Mouse (Mus musculus) 3134 (cell line): ENCODE results near the gene Ttll1.
A peak's percentile ranks its signal among the peaks of the same experiment; 100 is the strongest.

Experiments
- DNase-seq: peaks from one replicate; pipeline ENCODE4 v3.0.0-alpha.2; 2011; ENCODE audit warnings: low spot score; ENCODE audit not compliant: insufficient read length; ENCODE audit errors: extremely low read depth

Gene Ttll1

DNA sequence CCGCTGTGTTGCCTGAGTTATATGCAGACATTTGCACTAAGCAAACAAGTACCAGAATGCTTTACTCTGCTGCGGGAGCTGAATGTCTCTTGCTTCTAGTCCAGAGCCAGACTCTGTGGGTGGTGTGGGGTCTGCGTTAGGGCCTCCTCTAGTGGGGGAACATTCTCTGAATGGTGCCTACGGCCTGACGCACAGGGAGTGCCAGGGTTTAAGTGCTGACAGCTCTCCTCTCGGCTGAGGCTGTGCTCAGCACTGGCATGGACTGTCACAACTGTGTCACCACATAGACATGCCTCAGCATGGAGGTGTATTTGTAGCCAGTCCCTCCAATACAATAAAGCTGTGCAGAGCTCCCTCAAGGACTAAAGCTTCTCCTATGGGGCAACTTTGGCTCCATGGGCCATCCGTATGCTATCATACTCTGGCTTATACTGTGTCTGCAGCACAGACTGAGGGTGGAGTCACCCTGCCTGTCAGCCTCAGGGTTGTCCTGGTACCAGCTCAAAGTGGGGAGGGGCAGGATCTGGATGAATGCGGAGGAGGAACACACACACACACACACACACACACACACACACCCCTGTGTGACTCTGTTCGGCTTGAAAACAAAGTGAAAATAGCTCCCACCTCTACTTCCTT, 23.1 kb downstream of the Ttll1 start:
- no peak for DNase-seq

DNA sequence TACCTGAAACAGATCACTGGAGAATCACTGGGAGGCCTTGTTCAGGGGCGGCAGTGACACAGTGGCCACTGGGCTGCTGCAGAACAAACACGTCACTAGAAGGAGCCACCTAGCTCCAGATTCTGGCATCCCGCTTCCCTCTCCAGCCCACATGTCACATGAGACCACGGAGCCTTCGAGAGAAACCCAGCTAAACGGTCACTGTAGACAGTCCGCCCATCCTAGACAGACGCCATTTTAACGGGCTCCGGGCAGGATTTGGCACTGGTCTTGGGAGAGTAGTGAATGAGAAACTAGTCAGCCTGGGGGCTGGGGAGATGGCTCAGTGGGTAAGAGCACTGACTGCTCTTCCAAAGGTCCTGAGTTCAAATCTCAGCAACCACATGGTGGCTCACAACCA, 26.4 kb downstream of the Ttll1 start:
- DNase-seq, result no peak

DNA sequence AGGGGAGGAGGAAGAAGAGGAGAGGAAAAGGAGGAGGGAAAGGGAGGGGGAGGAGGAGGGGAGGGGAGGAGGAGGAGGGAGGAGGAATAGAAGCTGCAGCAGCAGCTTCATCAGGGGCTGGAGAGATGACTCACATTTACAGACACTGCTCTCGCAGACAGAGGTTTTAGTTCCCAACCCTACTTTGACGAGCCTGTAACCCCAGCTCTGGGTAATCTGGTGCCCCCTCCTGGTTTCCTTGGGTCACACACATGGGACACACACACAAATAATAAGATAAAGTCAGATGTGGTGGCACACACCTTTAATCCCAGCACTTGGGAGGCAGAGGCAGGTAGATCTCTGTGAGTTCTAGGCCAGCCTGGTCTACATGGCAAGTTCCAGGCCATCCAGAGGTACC, 27.2 kb downstream of the Ttll1 start:
- peak; percentile 64 for DNase-seq

DNA sequence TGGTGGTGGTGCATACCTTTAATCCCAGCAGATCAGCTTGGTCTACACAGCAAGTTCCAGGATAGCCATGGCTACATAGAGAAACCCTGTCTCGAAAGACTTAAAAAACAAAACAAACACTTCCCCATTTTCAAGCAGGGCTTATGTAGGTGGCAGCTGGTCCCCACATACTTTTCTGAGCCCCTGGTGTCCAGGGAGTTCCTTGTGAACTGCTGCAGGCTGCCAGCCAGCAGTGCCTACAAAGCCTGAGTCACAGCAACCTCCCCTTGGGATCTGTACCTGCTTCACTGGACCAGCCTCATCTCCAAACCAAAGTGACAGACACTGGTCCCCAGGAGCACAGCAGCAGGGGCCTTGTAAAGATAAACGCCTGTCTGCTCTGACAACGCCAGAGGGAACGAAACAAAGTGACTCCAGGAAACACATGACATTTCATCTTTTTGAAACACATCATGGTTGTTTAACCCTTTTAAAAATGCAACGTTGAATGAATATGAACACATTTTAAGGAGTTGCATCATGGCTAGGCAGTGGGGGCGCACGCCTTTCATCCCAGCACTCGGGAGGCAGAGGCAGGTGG, 28.0 kb downstream of the Ttll1 start:
- DNase-seq, result peak; percentile 43

DNA sequence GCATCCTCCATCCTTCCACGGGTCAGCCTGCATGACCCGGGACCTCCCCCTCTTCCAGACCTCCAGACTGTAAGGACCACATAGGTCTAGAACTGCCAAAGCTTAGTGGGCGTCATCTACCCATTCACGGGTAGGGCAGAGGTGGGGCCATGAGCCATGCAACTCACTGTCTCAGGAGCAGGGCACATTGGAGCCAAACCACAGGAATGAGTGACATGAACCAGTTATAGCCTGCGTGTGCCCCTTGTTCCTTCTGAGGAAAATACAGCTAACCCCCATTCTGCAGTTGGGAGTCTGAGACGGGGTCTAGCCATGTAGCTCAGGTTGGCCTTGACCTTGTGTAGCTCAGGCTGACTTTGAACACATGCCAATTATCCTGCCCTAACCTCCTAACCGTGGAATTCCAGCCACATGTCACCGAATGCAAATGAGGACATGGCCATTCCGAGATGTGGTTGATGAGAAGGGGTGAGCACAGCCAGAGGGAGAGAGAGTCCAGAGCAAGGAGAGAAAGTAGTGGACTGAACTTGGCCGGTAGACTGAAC, 29.4 kb downstream of the Ttll1 start:
- DNase-seq, result peak; percentile 75

DNA sequence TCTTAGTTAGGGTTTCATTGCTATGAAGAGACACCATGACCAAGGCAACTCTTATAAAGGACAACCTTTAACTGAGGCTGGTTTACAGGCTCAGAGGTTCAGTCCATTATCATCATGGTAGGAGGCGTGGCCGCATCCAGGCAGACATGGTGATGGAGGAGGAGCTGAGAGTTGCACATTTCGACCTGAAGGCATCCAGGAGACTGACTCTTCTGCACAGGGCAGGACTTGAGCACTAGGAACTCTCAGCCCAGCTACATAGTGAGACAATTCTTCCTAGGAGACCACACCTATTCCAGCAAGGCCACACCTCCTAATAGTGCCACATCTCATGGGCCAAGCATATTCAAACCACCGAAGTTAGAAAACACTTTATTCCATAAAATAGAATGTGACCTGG, 30.9 kb downstream of the Ttll1 start:
- DNase-seq, result no peak

DNA sequence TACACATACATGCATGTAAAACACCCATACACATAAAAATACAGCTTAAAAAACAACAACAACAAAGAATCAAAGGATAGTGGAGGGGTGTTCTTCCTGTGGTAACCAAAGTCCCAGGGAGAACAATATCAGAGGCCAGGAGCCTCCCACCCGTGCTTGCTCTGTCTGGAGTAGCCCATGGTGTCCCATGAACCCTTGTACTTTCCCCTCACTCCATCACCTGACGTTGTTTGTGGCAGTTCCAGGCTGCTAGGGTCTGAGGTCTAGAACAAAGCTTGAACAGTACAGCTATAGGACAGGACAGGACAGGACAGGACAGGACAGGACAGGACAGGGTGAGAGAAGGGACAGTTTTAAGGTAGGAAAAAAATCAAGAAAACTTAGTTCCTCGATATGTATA, 32.6 kb downstream of the Ttll1 start:
- no peak for DNase-seq

DNA sequence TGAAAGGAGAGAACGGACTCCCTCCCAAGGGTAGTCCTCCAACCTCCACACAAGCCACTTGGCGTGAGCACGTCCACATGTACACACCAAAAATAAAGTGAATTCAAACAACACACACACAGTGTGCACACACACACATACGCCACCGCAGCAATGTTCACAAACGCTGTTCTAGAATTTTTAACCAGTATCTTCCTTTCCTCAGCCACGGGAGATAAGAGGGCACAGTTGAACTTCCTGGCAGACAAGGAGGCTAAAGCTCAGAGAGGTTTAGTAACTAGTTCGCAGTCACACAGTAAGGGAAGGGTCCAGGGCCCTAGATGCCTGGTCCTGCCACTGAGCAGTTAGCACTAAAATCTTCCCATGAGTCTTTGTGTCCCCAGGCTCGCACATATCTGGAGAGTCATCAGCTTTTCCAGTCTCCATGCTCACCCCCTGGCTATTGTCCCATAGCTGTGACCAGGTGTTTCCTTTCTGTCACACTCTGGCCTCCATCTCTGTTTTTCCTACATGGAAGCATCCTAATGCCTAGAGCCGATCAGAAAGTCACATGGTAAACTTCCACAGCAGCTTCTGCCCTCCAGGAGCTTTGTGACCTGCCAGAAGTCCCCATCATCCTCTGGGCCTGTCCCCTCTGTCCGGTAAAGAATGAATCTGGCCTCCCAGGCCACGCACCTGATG, 34.0 kb downstream of the Ttll1 start:
- no peak for DNase-seq

DNA sequence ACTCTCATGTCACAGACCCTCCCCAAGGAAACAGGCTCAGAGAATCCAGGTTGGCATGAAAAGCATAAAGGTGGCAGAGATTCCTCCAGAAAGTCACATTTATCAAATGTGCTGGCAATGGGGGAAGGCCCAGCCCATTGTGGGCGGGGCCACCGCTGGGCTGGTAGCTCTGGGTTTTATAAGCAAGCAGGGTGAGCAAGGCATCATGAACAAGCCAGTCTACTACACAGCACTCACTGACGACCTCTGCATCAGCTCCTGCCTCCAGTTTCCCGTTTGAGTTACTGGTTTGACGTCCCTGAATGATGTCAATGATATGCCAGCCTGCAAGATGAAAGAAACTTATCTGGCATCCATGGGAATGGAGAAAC, 36.2 kb downstream of the Ttll1 start:
- peak; percentile 76 for DNase-seq

DNA sequence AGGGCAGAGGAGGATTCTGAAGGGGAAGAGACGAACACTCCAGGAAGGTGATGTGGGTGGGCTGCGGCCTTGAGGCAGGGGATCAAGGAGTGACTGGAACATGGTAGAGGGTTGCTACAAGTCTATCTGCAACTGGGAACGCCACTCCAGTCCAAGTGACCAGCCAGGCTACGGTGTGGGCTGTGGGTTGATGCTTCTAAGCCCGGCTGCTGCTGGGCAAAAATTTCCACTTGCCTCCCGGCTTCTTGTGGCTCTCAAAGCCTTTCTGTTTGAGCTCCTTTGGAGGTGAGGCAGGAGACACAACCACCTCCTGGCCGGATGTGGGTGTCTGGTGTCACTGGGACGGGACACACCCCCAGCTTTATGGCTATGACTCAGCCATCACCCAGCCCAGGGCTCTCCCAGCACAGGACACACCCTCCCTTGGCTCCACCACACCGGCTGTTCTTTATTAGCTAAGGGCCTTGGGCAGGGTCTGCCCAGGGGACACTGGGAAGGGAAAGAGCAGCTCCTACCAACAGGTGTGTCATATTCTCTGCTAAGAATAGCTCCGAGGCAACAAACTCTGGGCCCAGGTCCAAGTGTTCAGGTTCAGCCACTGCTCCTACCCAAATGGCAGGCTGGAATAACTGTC, 36.7 kb downstream of the Ttll1 start:
- peak; percentile 91 for DNase-seq

DNA sequence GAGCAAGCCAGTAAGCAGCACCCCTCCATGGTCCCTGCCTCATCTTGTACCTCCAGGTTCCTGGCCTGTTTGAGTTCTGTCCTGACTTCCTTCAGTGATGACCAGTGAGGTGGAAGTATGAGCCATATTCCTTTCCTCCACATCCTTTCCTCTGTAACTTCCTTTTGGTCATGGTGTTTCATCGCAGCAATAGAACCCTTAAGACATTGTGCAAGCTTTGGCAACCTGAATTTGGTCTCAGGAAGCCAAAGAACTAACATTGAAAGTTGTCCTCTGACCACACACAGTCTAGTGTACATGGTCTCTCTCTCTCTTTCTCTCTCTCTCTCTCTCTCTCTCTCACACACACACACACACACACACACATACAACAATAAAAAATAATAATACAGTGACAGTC, 37.4 kb downstream of the Ttll1 start:
- DNase-seq, result peak; percentile 53

DNA sequence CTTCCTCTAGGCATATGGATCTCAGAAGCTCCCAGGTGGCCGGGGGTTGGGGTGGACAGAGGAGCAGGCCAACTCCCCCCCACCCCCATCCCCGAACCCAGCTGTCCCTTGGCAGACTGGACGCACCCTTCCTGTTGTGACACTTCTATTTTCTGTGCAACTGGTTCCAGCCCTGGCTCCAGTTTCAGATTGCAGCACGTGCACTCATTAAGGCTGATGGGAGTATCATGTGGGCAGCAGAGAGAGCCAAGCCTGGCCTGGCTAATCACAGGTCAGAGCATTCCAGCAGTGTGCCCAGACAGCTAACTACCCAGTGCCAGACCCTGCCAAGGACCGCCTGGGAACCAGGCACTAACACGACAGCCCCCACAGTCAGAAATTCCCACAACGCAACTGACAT, 39.2 kb downstream of the Ttll1 start:
- no peak for DNase-seq

DNA sequence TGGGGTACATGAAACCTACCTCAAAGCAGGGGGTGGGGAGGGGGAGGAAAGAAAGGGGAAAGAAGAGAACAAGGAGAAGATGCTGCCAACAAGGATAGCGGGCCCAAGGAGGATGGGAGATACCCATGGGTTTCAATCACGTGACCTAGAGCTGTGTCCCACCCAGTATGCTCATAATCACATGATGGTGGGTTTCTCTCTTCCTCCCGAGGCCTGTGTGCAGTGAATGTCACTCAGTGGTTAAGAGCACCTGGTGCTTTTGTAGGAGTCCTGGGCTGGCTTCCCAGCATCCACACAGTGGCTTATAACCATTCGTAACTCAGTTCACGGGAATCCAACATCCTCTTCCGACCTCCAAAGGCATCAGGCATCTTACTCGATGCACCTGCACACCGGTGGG, 40.2 kb downstream of the Ttll1 start:
- no peak for DNase-seq

DNA sequence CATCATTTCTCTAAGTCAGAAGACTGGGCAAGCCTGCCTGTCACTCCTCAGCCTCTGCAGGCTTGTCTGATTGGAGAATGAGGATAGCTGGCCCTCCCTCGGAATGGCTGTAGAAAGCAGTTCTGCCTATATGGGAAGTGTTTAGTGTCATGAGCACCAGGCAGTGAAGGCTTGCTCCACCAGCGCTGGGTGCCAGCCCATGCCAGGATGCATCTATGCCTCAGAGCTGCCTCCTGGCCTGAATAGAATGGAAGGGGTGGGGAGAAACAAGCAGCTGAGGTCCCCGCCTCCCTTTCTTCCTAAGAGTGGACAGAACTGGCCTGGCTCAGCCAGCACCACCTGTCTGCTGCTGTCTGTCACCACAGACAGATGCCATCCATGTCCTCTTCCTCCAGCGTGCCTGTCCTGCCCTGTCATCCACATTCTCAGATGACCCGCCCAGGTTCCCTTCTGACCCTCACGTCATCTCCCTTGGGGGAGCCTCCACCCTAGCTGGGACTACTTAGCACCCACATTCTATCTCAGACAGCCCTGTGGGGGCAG, 41.3 kb downstream of the Ttll1 start:
- DNase-seq, result peak; percentile 47

DNA sequence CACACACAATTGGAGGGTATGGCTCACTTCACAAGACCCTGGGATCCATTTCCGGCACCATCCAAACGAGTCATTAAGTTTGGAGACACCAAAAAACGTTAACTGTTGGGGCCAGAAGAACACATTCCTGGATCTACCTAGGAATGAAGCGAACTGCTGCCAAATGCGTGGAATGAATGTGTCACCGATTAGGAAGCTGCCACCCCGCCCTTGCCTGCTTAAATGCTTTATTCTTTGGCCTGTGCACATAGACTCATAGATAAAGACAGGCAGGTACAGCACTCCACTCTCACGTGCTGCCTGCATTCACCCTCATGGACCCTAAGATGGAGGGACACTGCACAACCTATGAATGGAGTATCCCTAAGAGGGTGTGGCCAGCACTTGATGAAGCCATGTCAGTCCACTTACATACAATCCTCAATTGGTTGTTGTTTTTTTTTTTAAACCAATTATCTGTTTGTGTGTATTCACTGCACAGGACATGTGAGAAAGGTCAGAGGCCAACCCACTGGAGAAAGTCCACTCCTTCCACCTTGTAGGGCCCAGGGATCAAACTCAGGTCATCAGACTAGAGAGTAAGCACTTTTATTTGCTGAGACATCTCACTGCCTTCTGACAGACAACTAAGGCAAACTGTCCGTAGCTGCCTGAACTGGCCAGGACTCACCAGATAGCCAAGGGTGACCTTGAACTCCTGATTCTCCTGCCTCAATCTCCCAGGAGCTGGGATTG, 43.3 kb downstream of the Ttll1 start:
- DNase-seq, result peak; percentile 69

DNA sequence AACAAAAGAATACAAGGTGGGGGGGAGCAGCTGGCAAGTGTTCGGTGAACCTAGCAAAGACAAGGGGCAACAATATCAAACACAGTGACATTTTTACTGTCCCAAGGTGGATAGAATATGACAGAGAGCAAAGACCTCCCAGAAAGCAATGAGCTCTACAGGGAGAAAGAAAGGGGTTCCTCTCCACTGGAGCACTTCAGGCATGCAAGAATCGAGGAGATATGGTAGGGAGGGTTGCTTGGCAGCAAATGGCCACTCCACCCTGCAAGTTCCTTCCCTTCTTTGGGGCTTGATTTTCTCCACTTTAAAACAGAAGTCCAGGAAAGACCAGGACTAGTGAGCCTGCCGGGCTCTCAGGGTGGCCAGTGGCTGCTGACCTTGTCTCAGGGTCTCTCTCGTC, 44.4 kb downstream of the Ttll1 start:
- no peak for DNase-seq

DNA sequence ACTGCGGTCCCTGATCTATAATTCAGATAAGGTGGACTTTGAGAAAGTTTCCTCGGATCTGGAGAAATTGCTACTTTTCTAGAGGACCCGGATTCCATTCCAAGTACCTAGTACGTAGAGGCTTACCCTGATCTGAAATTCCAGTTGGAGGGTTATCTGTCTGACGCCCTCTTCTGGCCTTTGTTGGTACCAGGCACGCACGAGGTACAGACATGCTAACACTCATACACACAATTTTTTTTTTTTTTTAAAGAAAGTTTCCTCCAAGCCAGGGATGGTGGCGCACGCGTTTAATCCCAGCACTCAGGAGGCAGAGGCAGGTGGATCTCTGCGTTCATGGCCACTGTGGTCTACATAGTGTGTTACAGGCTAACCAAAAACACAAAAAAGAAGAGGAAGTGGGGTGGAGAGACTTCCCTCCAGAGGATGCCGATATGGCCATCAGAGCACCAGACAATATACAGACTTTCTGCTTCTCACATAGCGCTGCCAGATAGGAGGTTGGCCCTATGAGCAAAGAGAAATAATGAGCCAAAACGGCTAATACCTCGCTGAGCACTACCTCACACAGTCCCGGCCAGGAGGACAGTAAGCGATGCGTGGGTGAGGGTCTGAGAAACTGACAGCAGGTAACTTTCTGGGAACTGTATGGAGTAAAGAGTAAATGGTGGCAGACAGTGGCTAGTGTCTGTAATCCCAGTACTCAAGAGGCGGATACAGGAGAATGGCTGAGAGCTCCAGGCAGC, 45.6 kb downstream of the Ttll1 start:
- no peak for DNase-seq

DNA sequence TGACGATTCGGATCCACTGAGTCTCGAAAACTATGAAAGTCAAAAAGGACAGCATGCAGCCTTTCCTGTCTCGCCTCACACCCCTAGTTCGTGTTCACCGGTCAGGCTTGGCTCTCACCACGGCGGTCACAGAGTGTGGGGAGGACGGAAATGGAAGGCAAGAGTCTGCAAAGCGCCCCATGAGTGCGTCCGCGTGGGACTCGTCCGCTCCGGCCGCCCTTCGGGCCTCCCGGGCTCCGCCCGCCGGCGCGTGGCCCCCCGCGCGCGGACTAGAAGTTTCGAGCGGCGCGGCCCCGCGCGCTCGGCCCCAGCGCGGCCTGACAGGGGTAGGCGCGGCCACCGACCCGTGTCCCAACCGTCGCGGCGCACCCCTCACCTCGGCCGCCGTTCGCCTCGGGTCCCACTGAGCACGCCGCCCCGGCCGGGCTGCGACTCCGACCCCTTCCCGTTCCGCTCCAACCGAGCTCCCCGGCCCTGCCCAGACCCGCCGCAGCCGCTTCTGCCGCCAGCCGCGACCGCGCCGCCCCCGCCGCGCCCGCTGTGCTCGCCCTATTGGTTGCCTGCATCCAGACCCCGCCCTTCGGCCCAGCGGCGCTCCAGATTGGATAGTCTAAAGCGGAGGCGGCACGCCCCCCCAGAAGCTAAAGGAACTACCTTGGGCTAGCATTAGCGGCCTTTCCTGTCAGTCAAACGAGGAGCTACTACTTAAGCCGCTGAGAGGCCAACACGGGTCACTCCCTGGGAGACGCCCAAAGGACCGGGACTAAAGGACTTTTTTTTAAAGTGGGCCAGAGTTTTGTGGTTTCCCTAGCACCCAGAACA, 46.4 kb downstream of the Ttll1 start, which contains the start of gene Pacsin2:
TSS of gene Pacsin2 (minus strand) at position 524 of the 822 bp plus-strand sequence.
- DNase-seq, result peak; percentile 95
